Mouse (Mus musculus) C2C12 (cell line): ENCODE measurements around the gene Hdac7. TPM values are rescaled to one million over a fixed set of nuclear protein-coding genes. Genes with fewer than 3 reads are reported as not detected.

ENCODE experiments used
- H3K27me3 ChIP-seq: one replicate; pipeline ENCODE4 v1.6.1; 2011; ENCODE audit not compliant: control insufficient read depth, insufficient read depth, insufficient read length
- H3K36me3 ChIP-seq: one replicate; pipeline ENCODE4 v1.6.1; 2011; ENCODE audit not compliant: control insufficient read depth, insufficient read depth
- H3K4me3 ChIP-seq: one replicate; pipeline ENCODE4 v1.5.1; 2011; ENCODE audit warnings: mild to moderate bottlenecking, control low read depth; ENCODE audit not compliant: poor library complexity, insufficient read depth, severe bottlenecking
- H3K79me2 ChIP-seq: one replicate; pipeline ENCODE4 v1.6.1; 2011; ENCODE audit not compliant: control insufficient read depth, insufficient read depth
- H3K79me3 ChIP-seq: one replicate; pipeline ENCODE4 v1.6.1; 2011; ENCODE audit warnings: low read depth, control low read depth
- H3ac ChIP-seq: one replicate; pipeline ENCODE3; 2011; ENCODE audit warnings: low read depth; ENCODE audit not compliant: control insufficient read depth, insufficient read length
- CEBPB ChIP-seq: IDR thresholded peaks from one replicate; pipeline ENCODE4 v1.6.1; 2011; ENCODE audit warnings: low read depth, mild to moderate bottlenecking, control low read depth, moderate library complexity
- CTCF ChIP-seq: IDR thresholded peaks from one replicate; pipeline ENCODE4 v1.5.1; 2011; ENCODE audit not compliant: control insufficient read depth, insufficient read depth, insufficient read length
- FOSL1 ChIP-seq: IDR thresholded peaks from one replicate; pipeline ENCODE4 v1.8.0; 2011; ENCODE audit warnings: mild to moderate bottlenecking, low read length; ENCODE audit not compliant: poor library complexity, insufficient read depth, severe bottlenecking
- MAX ChIP-seq: IDR thresholded peaks from one replicate; pipeline ENCODE4 v1.6.1; 2011; ENCODE audit warnings: mild to moderate bottlenecking, control low read depth
- MYOD1 ChIP-seq: IDR thresholded peaks from one replicate; pipeline ENCODE4 v1.6.1; 2011; ENCODE audit warnings: low read depth; ENCODE audit not compliant: control insufficient read depth, insufficient read length
- MYOG ChIP-seq: IDR thresholded peaks from one replicate; pipeline ENCODE4 v1.6.1; 2011; ENCODE audit not compliant: control insufficient read depth, insufficient read length; ENCODE audit errors: extremely low read depth
- USF1 ChIP-seq: IDR thresholded peaks from one replicate; pipeline ENCODE4 v1.6.1; 2011; ENCODE audit warnings: low read depth, mild to moderate bottlenecking, control low read depth, moderate library complexity
- polyA plus RNA-seq: library from polyadenylated mRNA; unstranded; fragments of >200 nt; fragmentation: generic; extraction: Trizol; gene quantifications from one replicate; pipeline ENCODE4 v1.2.1, GENCODE M21; 2012; ENCODE audit warnings: missing spikeins

Gene Hdac7
- polyA plus RNA-seq, 1 experiment, result 41.2 TPM

GRCm38 (mm10) chr15:97812875-97813274 is 31.4 kb downstream of the Hdac7 start:
- Histone ChIP-seq H3K27me3 (no peaks in the 10 kb centered on the region), H3K36me3 (peaks cover 57% of the 10 kb centered on the region), H3K4me3 (no peak overlapping the region), H3ac (no peak overlapping the region), H3K79me2 (peaks cover 75% of the 10 kb centered on the region), H3K79me3 (peaks cover 53% of the 10 kb centered on the region)
- TF ChIP-seq MYOG, result no peak
- no peak for TF ChIP-seq CEBPB
- TF ChIP-seq FOSL1, result no peak
- TF ChIP-seq CTCF, result no peak
- TF ChIP-seq MYOD1, result no peak
- TF ChIP-seq MAX, result no peak
- no peak for TF ChIP-seq USF1

- Histone ChIP-seq H3K4me3 (no peak overlapping the region), H3ac (no peak overlapping the region), H3K36me3 (peaks cover 61% of the 10 kb centered on the region), H3K27me3 (no peaks in the 10 kb centered on the region), H3K79me3 (peaks cover 47% of the 10 kb centered on the region), H3K79me2 (peaks cover 67% of the 10 kb centered on the region)
- TF ChIP-seq MAX, result no peak
- peak; percentile 55 for TF ChIP-seq MYOD1
Observed at GRCm38 (mm10) chr15:97812126-97812525, 32.2 kb downstream of the Hdac7 start.

- TF ChIP-seq MYOD1 (no peak), FOSL1 (no peak), MYOG (no peak), CEBPB (no peak), USF1 (no peak), CTCF (no peak), MAX (no peak)
- Histone ChIP-seq H3K36me3 (peaks cover 68% of the 10 kb centered on the region), H3ac (no peak overlapping the region), H3K79me2 (peaks cover 59% of the 10 kb centered on the region), H3K4me3 (no peak overlapping the region), H3K27me3 (no peaks in the 10 kb centered on the region), H3K79me3 (peaks cover 40% of the 10 kb centered on the region)
Observed at GRCm38 (mm10) chr15:97811307-97811706, 33.0 kb downstream of the Hdac7 start.

DNA sequence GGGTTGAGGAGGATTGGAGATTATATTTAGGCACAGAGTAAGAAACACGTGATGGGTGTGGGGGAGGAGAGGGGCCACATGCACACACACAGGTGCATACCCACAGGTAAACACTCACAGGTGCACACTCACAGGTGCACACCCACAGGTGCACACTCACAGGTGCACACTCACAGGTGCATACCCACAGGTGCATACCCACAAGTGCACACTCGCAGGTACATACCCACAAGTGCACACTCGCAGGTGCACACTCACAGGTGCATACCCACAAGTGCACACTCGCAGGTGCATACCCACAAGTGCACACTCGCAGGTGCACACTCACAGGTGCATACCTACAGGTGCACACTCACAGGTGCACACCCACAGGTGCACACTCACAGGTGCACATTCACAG is 33.9 kb downstream of the Hdac7 start:
- Histone ChIP-seq H3K27me3 (no peaks in the 10 kb centered on the region), H3K79me2 (peaks cover 50% of the 10 kb centered on the region), H3K4me3 (no peak overlapping the region), H3ac (no peak overlapping the region), H3K36me3 (peaks cover 67% of the 10 kb centered on the region), H3K79me3 (peaks cover 30% of the 10 kb centered on the region)
- TF ChIP-seq MYOD1, result no peak
- no peak for TF ChIP-seq CEBPB
- no peak for TF ChIP-seq MAX
- no peak for TF ChIP-seq MYOG
- TF ChIP-seq FOSL1, result no peak
- no peak for TF ChIP-seq USF1

DNA sequence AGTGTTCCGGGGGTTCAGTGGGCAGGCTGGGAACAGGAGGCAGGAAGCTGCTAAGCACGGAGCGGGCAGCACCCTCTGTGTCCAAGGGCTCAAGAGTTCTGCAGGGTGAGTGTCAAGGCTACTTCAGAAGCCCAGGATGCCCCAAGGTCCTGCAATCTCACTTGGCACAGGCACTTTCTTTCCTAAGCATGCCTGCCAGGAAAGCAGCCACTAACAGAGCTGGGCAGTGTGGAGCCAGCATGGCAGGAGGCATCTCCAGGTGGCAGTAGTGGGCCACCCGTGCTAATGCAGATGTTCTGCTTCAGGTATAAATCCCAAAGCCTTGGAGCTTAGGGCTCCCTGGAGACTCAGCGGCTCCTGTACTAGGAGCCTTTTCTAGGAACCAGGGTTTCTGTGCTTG is 34.4 kb downstream of the Hdac7 start:
- H3K27me3 ChIP-seq, result no peaks in the 10 kb centered on the region
- peaks cover 71% of the 10 kb centered on the region for H3K36me3 ChIP-seq
- no peak overlapping the region for H3ac ChIP-seq
- TF ChIP-seq MYOD1 (no peak), CTCF (peak; percentile 54)
- peaks cover 26% of the 10 kb centered on the region for H3K79me3 ChIP-seq
- H3K4me3 ChIP-seq, result no peak overlapping the region
- peaks cover 46% of the 10 kb centered on the region for H3K79me2 ChIP-seq

GRCm38 (mm10) chr15:97809206-97809605 is 35.1 kb downstream of the Hdac7 start:
- Histone ChIP-seq H3K79me3 (peaks cover 22% of the 10 kb centered on the region), H3K4me3 (no peak overlapping the region), H3ac (no peak overlapping the region), H3K27me3 (no peaks in the 10 kb centered on the region), H3K79me2 (peaks cover 38% of the 10 kb centered on the region), H3K36me3 (peaks cover 78% of the 10 kb centered on the region)
- TF ChIP-seq MYOD1 (no peak), CEBPB (no peak), USF1 (no peak), MYOG (no peak), MAX (no peak), FOSL1 (no peak)
